Mouse (Mus musculus): ENCODE results near the gene Copz1.

DNA sequence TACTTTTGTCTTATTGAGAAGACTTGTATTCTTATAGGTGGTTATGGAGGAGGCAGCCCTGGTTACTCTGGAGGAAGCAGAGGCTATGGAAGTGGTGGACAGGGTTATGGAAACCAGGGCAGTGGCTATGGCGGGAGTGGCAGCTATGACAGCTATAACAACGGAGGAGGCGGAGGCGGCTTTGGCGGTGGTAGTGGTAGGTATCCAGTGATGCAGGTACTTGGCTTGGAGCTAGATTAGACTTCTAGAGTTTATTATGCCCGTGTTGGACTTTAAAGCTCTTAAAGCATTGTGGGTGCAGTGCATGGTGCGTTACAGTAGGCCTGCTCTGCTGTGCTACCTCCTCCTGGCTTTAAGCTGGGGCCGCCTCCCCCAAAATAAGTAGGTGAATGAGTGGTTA is 29.6 kb upstream of the Copz1 start:
- no peak for TF ChIP-seq POLR2A (IDR thresholded peaks at IDR 0.05; ENCODE audit: extremely low read depth, insufficient read depth, low read length)
- TF ChIP-seq CTCF (IDR thresholded peaks at IDR 0.05; ENCODE audit: low read depth, low read length): no peak

All from liver, adult 2 months (tissue).